Mouse (Mus musculus): ENCODE measurements at regions not wholly inside any gene's neighbourhood (a gene's known extent, or its start where the extent isn't known, plus 50 kb on each side); places are given as distances from the start of the nearest gene placed in this dataset.

- DNase-seq (ENCODE audit: low spot score in 2 of 2): no peak
- intact Hi-C loops (cut with DNase I): no loop called here
Measured at GRCm38 (mm10) chr13:7691232-7691631, 511.4 kb upstream of the Adarb2 start.

DNA sequence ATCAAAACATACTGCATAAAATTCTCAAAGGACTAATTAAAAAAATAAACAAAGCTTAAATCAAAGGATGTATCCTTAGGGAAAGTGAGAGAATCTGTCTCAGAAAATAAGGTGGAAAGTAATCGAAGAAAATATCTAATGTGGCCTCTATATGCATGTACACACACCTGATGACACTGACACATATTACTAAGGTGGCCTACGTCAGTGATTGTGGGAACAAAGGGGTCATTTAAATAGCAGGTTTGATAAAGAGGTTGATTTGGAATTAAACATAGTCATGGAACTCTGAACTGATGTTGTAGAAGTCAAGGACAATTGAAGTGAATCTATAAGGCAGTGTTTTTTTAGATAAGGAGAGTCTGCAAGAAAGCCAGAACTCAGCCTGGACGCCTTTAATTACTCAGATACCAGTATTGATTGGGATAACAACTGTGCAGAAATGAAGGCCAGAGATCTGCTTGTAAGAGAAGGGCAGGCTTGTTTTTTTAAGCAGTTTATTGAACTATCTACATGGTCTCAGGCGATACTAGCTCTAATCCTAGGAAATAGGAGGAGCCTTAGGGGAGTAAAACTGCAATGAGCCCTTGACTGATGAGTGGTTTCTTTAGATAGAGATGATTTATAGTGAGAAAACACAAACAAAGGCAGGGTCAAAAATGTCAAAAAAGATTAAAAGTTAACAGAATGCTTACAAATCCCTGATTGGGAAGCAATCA is 504.9 kb upstream of the Adarb2 start:
- DNase-seq (ENCODE audit: low spot score in 2 of 2): no peak
- intact Hi-C loops (cut with DNase I): no loop called here

DNA sequence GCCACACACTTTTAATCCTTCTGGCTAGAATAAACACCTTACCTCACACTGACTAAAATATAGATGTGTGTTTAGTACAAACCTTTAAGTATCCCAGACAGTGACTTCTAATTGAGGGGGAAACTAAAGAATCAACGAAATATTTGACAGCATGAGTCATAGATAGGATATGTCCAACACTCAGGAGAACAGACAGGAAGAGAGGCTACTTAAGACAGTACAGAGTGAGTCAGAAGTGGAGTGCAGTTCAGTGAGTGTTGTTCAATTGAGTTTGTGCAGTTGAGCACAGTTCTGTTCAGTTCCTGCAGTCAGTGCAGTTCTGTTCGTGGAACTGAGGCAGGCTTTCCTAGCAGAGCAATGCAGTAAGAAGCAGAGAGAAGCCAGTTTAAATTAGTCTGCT is 481.1 kb upstream of the Adarb2 start:
- no peak for DNase-seq (ENCODE audit: low spot score in 2 of 2)
- intact Hi-C loops (cut with DNase I): no loop called here

- peak; percentile 4 to 85 for DNase-seq (ENCODE audit: low spot score in 2 of 2)
- intact Hi-C loops (cut with DNase I): loop anchor here (5.0 kb wide), 1 partner anchor 308 kb away; no protein-coding TSS in a partner anchor
Measured at GRCm38 (mm10) chr13:7749688-7750087, 453.0 kb upstream of the Adarb2 start.

- peak in 1 of 2 experiments; percentile 3 for DNase-seq (ENCODE audit: low spot score in 2 of 2)
- intact Hi-C loops (cut with DNase I): no loop called here
Measured at GRCm38 (mm10) chr13:7785252-7785651, 417.4 kb upstream of the Adarb2 start.

GRCm38 (mm10) chr13:7790069-7790468 is 412.6 kb upstream of the Adarb2 start:
- intact Hi-C loops (cut with DNase I): no loop called here
- DNase-seq (ENCODE audit: low spot score in 2 of 2): no peak

All from left cerebral cortex, postnatal 25 days (tissue).